Mouse (Mus musculus) embryonic facial prominence, embryonic 15.5 days (tissue): ENCODE data around the gene Cyfip1. TPM values are rescaled to one million over a fixed set of nuclear protein-coding genes. Genes with fewer than 3 reads are reported as not detected.

Experiments
- ATAC-seq: fragments of 200-750 bp; cut with Nextera tagmentation; 2 replicates; pipeline ENCODE4 v1.8.0; 2017; ENCODE audit warnings: low read depth, moderate TSS enrichment; ENCODE audit not compliant: insufficient number of reproducible peaks, low FRiP score, low TSS enrichment
- H3K27ac ChIP-seq: fragments of 300-500 bp; sonication (generic); replicated peaks from 2 replicates; pipeline ENCODE4 v1.5.1; 2015; ENCODE audit warnings: mild to moderate bottlenecking, inconsistent platforms
- H3K27me3 ChIP-seq: fragments of 300-500 bp; sonication (generic); 2 replicates; pipeline ENCODE4 v1.6.1; 2015; ENCODE audit warnings: inconsistent platforms
- H3K36me3 ChIP-seq: fragments of 300-500 bp; sonication (generic); 2 replicates; pipeline ENCODE4 v1.6.1; 2015; ENCODE audit warnings: mild to moderate bottlenecking, inconsistent platforms
- H3K4me1 ChIP-seq: fragments of 300-500 bp; sonication (generic); 2 replicates; pipeline ENCODE4 v1.6.1; 2015; ENCODE audit warnings: inconsistent platforms
- H3K4me2 ChIP-seq: fragments of 300-500 bp; sonication (generic); replicated peaks from 2 replicates; pipeline ENCODE4 v1.6.1; 2015; ENCODE audit warnings: mild to moderate bottlenecking, inconsistent platforms
- H3K4me3 ChIP-seq: fragments of 300-500 bp; sonication (generic); replicated peaks from 2 replicates; pipeline ENCODE4 v1.5.1; 2015; ENCODE audit warnings: mild to moderate bottlenecking, inconsistent platforms
- H3K9ac ChIP-seq: fragments of 300-500 bp; sonication (generic); 2 replicates; pipeline ENCODE4 v1.6.1; 2015; ENCODE audit warnings: inconsistent platforms
- H3K9me3 ChIP-seq: fragments of 300-500 bp; sonication (generic); replicated peaks from 2 replicates; pipeline ENCODE4 v1.6.1; 2016; ENCODE audit warnings: inconsistent platforms
- WGBS: fragments of 180-500 bp; shearing (Covaris S2); methylation state at CpG from one replicate; pipeline ENCODE4 v1.1.7; 2015; 5-methylcytosine and 5-hydroxymethylcytosine counted together
- polyA plus RNA-seq: library from polyadenylated mRNA; unstranded; fragments of >200 nt; fragmentation: Nextera tagmentation; extraction: Ambion mirVana; gene quantifications from 2 replicates; pipeline ENCODE4 v1.2.1, GENCODE M21; 2015

Cyfip1 gene
- polyA plus RNA-seq, 1 experiment from 2014 or later, result 110 TPM

GRCm38 (mm10) chr7:55865750-55866416, 24.3 kb downstream of the Cyfip1 start:
- ATAC-seq, result no peak
- H3K4me1 ChIP-seq, result no peaks in the 10 kb centered on the region
- no peaks in the 10 kb centered on the region for H3K27me3 ChIP-seq
- no peak overlapping the region for H3K4me3 ChIP-seq
- 85% methylated on average over 8 of the region's 8 CpGs for WGBS
- H3K27ac ChIP-seq, result no peak overlapping the region
- H3K9me3 ChIP-seq, result no peaks in the 10 kb centered on the region
- no peaks in the 10 kb centered on the region for H3K36me3 ChIP-seq
- no peak overlapping the region for H3K9ac ChIP-seq
- no peak overlapping the region for H3K4me2 ChIP-seq

- 78% methylated on average over 7 of the region's 7 CpGs for WGBS
- no peak for ATAC-seq
- Histone ChIP-seq H3K27ac (no peak overlapping the region), H3K4me2 (no peak overlapping the region), H3K4me1 (no peaks in the 10 kb centered on the region), H3K36me3 (peaks cover 6% of the 10 kb centered on the region), H3K9me3 (no peaks in the 10 kb centered on the region), H3K27me3 (no peaks in the 10 kb centered on the region), H3K4me3 (no peak overlapping the region), H3K9ac (no peak overlapping the region)
These were observed 26.7 kb downstream of the Cyfip1 start for GRCm38 (mm10) chr7:55868247-55868646.

GRCm38 (mm10) chr7:55869220-55869619, 27.7 kb downstream of the Cyfip1 start:
- Histone ChIP-seq H3K9me3 (no peaks in the 10 kb centered on the region), H3K36me3 (peaks cover 15% of the 10 kb centered on the region), H3K27ac (no peak overlapping the region), H3K4me2 (no peak overlapping the region), H3K4me1 (no peaks in the 10 kb centered on the region), H3K27me3 (no peaks in the 10 kb centered on the region), H3K4me3 (no peak overlapping the region), H3K9ac (no peak overlapping the region)
- no peak for ATAC-seq
- 74% methylated on average over 3 of the region's 3 CpGs for WGBS

- Histone ChIP-seq H3K27ac (no peak overlapping the region), H3K4me3 (no peak overlapping the region), H3K36me3 (peaks cover 26% of the 10 kb centered on the region), H3K27me3 (no peaks in the 10 kb centered on the region), H3K9ac (no peak overlapping the region), H3K4me2 (no peak overlapping the region), H3K4me1 (no peaks in the 10 kb centered on the region), H3K9me3 (no peaks in the 10 kb centered on the region)
- WGBS, result 84% methylated on average over 6 of the region's 6 CpGs
- ATAC-seq, result 0 out of 2 replicates have a peak, but pooled peaks have one; percentile 19
These were observed 28.9 kb downstream of the Cyfip1 start for GRCm38 (mm10) chr7:55870340-55871020.

GRCm38 (mm10) chr7:55871476-55871875, 29.9 kb downstream of the Cyfip1 start:
- no peaks in the 10 kb centered on the region for H3K27me3 ChIP-seq
- no peak overlapping the region for H3K4me3 ChIP-seq
- no peaks in the 10 kb centered on the region for H3K4me1 ChIP-seq
- no peak for ATAC-seq
- no peaks in the 10 kb centered on the region for H3K9me3 ChIP-seq
- no peak overlapping the region for H3K4me2 ChIP-seq
- H3K9ac ChIP-seq, result no peak overlapping the region
- H3K27ac ChIP-seq, result no peak overlapping the region
- WGBS, result 78% methylated on average over 5 of the region's 5 CpGs
- peaks cover 33% of the 10 kb centered on the region for H3K36me3 ChIP-seq

- ATAC-seq, result no peak
- Histone ChIP-seq H3K9ac (no peak overlapping the region), H3K4me2 (no peak overlapping the region), H3K9me3 (no peaks in the 10 kb centered on the region), H3K36me3 (peaks cover 65% of the 10 kb centered on the region), H3K4me3 (no peak overlapping the region), H3K27me3 (no peaks in the 10 kb centered on the region), H3K4me1 (no peaks in the 10 kb centered on the region), H3K27ac (no peak overlapping the region)
- WGBS, result 93% methylated on average over 7 of the region's 7 CpGs
These were observed 33.2 kb downstream of the Cyfip1 start for GRCm38 (mm10) chr7:55874703-55875102.

- 88% methylated on average over 10 of the region's 10 CpGs for WGBS
- Histone ChIP-seq H3K4me1 (no peaks in the 10 kb centered on the region), H3K9me3 (no peaks in the 10 kb centered on the region), H3K27ac (no peak overlapping the region), H3K27me3 (no peaks in the 10 kb centered on the region), H3K9ac (no peak overlapping the region), H3K4me2 (no peak overlapping the region), H3K4me3 (no peak overlapping the region), H3K36me3 (peaks cover 89% of the 10 kb centered on the region)
- no peak for ATAC-seq
These were observed 36.2 kb downstream of the Cyfip1 start for GRCm38 (mm10) chr7:55877721-55878120.

- 79% methylated on average over 9 of the region's 9 CpGs for WGBS
- Histone ChIP-seq H3K27me3 (no peaks in the 10 kb centered on the region), H3K4me2 (no peak overlapping the region), H3K4me3 (no peak overlapping the region), H3K4me1 (no peaks in the 10 kb centered on the region), H3K27ac (no peak overlapping the region), H3K9ac (no peak overlapping the region), H3K9me3 (no peaks in the 10 kb centered on the region), H3K36me3 (peaks cover 68% of the 10 kb centered on the region)
- no peak for ATAC-seq
These were observed 39.3 kb downstream of the Cyfip1 start for GRCm38 (mm10) chr7:55880882-55881281.

GRCm38 (mm10) chr7:55888603-55889002, 47.1 kb downstream of the Cyfip1 start:
- no peaks in the 10 kb centered on the region for H3K4me1 ChIP-seq
- H3K4me2 ChIP-seq, result no peak overlapping the region
- no peak overlapping the region for H3K27ac ChIP-seq
- no peak overlapping the region for H3K4me3 ChIP-seq
- ATAC-seq, result no peak
- H3K27me3 ChIP-seq, result no peaks in the 10 kb centered on the region
- H3K9me3 ChIP-seq, result no peaks in the 10 kb centered on the region
- WGBS, result 95% methylated on average over 4 of the region's 4 CpGs
- H3K9ac ChIP-seq, result no peak overlapping the region
- H3K36me3 ChIP-seq, result peaks cover 50% of the 10 kb centered on the region

- WGBS, result 77% methylated on average over 4 of the region's 4 CpGs
- Histone ChIP-seq H3K4me1 (no peaks in the 10 kb centered on the region), H3K27me3 (no peaks in the 10 kb centered on the region), H3K9ac (no peak overlapping the region), H3K9me3 (no peaks in the 10 kb centered on the region), H3K36me3 (peaks cover 50% of the 10 kb centered on the region), H3K4me2 (no peak overlapping the region), H3K4me3 (no peak overlapping the region), H3K27ac (no peak overlapping the region)
- no peak for ATAC-seq
These were observed 48.5 kb downstream of the Cyfip1 start for GRCm38 (mm10) chr7:55889996-55890395.

GRCm38 (mm10) chr7:55890731-55891130, 49.2 kb downstream of the Cyfip1 start:
- Histone ChIP-seq H3K9ac (no peak overlapping the region), H3K27me3 (no peaks in the 10 kb centered on the region), H3K36me3 (peaks cover 53% of the 10 kb centered on the region), H3K4me3 (no peak overlapping the region), H3K27ac (no peak overlapping the region), H3K4me1 (no peaks in the 10 kb centered on the region), H3K9me3 (no peaks in the 10 kb centered on the region), H3K4me2 (no peak overlapping the region)
- ATAC-seq, result no peak

- H3K36me3 ChIP-seq, result peaks cover 59% of the 10 kb centered on the region
- H3K27ac ChIP-seq, result no peak overlapping the region
- WGBS, result 89% methylated on average over 11 of the region's 11 CpGs
- no peaks in the 10 kb centered on the region for H3K27me3 ChIP-seq
- no peak overlapping the region for H3K4me3 ChIP-seq
- no peak for ATAC-seq
- H3K9ac ChIP-seq, result no peak overlapping the region
- H3K9me3 ChIP-seq, result no peaks in the 10 kb centered on the region
- no peak overlapping the region for H3K4me2 ChIP-seq
- no peaks in the 10 kb centered on the region for H3K4me1 ChIP-seq
These were observed 50.3 kb downstream of the Cyfip1 start for GRCm38 (mm10) chr7:55891797-55892196.
